Mouse (Mus musculus) limb, embryonic 12.5 days (tissue): Measurements from ENCODE around the gene Lman1l. TPM values are rescaled to one million over a fixed set of nuclear protein-coding genes. Genes with fewer than 3 reads are reported as not detected.

ENCODE experiments used
- ATAC-seq: fragments of 200-750 bp; cut with Nextera tagmentation; 2 replicates; pipeline ENCODE4 v1.8.0; 2017; ENCODE audit warnings: low read depth, moderate TSS enrichment; ENCODE audit not compliant: insufficient number of reproducible peaks, insufficient read depth, low FRiP score, low TSS enrichment
- H3K27ac ChIP-seq: fragments of 300-500 bp; sonication (generic); 2 replicates; pipeline ENCODE4 v1.5.1; 2016; ENCODE audit warnings: mild to moderate bottlenecking, moderate library complexity
- H3K27me3 ChIP-seq: fragments of 300-500 bp; sonication (generic); 2 replicates; pipeline ENCODE4 v1.6.1; 2016; ENCODE audit warnings: mild to moderate bottlenecking, moderate library complexity
- H3K36me3 ChIP-seq: fragments of 300-500 bp; sonication (generic); 2 replicates; pipeline ENCODE4 v1.6.1; 2016; ENCODE audit warnings: mild to moderate bottlenecking, moderate library complexity
- H3K4me1 ChIP-seq: fragments of 300-500 bp; sonication (generic); replicated peaks from 2 replicates; pipeline ENCODE4 v1.6.1; 2016
- H3K4me2 ChIP-seq: fragments of 300-500 bp; sonication (generic); 2 replicates; pipeline ENCODE4 v1.6.1; 2016; ENCODE audit warnings: mild to moderate bottlenecking, moderate library complexity
- H3K4me3 ChIP-seq: fragments of 300-500 bp; sonication (generic); replicated peaks from 2 replicates; pipeline ENCODE4 v1.5.1; 2016; ENCODE audit warnings: mild to moderate bottlenecking
- H3K9ac ChIP-seq: fragments of 300-500 bp; sonication (generic); replicated peaks from 2 replicates; pipeline ENCODE4 v1.6.1; 2016; ENCODE audit warnings: mild to moderate bottlenecking, moderate library complexity
- H3K9me3 ChIP-seq: fragments of 300-500 bp; sonication (generic); 2 replicates; pipeline ENCODE4 v1.6.1; 2016; ENCODE audit warnings: mild to moderate bottlenecking, moderate library complexity
- WGBS: fragments of 180-500 bp; shearing (Covaris S2); methylation state at CpG from one replicate; pipeline ENCODE4 v1.1.7; 2016; 5-methylcytosine and 5-hydroxymethylcytosine counted together
- polyA plus RNA-seq: library from polyadenylated mRNA; unstranded; fragments of >200 nt; fragmentation: Nextera tagmentation; extraction: Ambion mirVana; gene quantifications from 2 replicates; pipeline ENCODE4 v1.2.1, GENCODE M21; 2016

The Lman1l gene
- polyA plus RNA-seq, 1 experiment from 2014 or later, result not detected

DNA sequence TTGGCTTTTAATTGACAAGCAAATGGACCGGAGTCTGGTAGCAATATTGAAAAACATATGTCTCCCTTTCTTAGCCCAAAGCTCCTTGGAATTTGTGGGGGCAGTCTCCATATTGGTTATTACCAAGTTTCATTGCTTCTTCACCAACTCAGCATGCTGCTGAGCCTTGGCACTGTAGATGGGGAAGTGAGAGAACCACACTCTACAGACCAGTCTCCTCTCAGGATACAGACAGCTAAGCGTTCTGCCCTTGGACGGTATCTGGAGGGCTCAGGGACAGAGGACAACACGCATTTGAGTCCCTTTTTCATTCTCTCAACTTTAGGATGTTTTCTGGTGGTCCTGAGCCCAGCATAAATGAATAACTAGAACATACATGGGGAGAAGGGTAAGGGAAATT, 61.9 kb downstream of the Lman1l start:
- ATAC-seq, result no peak
- Histone ChIP-seq H3K9me3 (no peaks in the 10 kb centered on the region), H3K4me3 (no peak overlapping the region), H3K9ac (no peak overlapping the region), H3K4me1 (peaks cover 23% of the 10 kb centered on the region), H3K4me2 (no peak overlapping the region), H3K27ac (no peak overlapping the region), H3K27me3 (no peaks in the 10 kb centered on the region; the same call in 1 of the 2 replicates), H3K36me3 (no peaks in the 10 kb centered on the region)
- WGBS, result 88% methylated on average over 4 of the region's 4 CpGs

DNA sequence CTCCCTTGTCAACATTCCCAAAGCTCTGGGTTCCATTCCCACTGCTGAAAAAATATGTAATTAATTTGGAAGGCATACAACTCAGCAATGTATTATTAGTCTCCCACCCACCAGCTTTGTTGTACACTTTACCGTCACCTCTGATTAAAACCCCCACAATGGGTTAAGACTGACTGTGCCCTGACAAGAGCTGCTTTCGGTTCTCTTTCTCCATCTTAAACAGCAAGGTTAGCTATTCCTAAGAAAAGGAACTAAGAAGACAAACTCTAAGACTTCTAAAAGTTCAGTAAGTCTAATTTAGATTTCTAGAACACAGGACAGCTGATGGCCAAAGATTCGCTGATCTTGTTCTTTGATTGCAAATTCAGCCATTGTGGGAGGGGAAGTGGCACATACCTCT, 63.4 kb downstream of the Lman1l start:
- Histone ChIP-seq H3K9ac (no peak overlapping the region), H3K9me3 (no peaks in the 10 kb centered on the region), H3K4me3 (no peak overlapping the region), H3K27ac (no peak overlapping the region), H3K36me3 (no peaks in the 10 kb centered on the region), H3K27me3 (no peaks in the 10 kb centered on the region; the same call in 1 of the 2 replicates), H3K4me1 (peaks cover 14% of the 10 kb centered on the region), H3K4me2 (no peak overlapping the region)
- no peak for ATAC-seq
- WGBS, result 86% methylated on average over 3 of the region's 3 CpGs

Other genes with a start within 250 kb of the Lman1l start
- gene Ppcdc, start 180.7 kb downstream of the Lman1l start, polyA plus RNA-seq, result 22.4 and 28.3 TPM in 2 replicates
- 10.6 and 10.7 TPM in 2 replicates for gene Scamp5, start 152.7 kb downstream of the Lman1l start, polyA plus RNA-seq
- 0.76 and 1.3 TPM in 2 replicates for gene Rpp25, start 116.7 kb downstream of the Lman1l start, polyA plus RNA-seq
- gene Cox5a, start 99.5 kb downstream of the Lman1l start, polyA plus RNA-seq, result 564 and 604 TPM in 2 replicates
- gene Fam219b, start 83.2 kb downstream of the Lman1l start, polyA plus RNA-seq, result 20.6 and 20.8 TPM in 2 replicates
- 56.8 and 58.0 TPM in 2 replicates for gene Mpi, start 68.0 kb downstream of the Lman1l start, polyA plus RNA-seq
- gene Scamp2, start 59.8 kb downstream of the Lman1l start, polyA plus RNA-seq, result 49.5 and 51.9 TPM in 2 replicates
- 17.5 and 19.4 TPM in 2 replicates for gene Ulk3, start 31.3 kb downstream of the Lman1l start, polyA plus RNA-seq
- gene Cplx3, start 14.5 kb downstream of the Lman1l start, polyA plus RNA-seq, result not detected in 2 replicates
- gene Csk, start 32.9 kb upstream of the Lman1l start, polyA plus RNA-seq, result 33.9 and 36.0 TPM in 2 replicates
- not detected in 2 replicates for gene Cyp1a2, start 62.9 kb upstream of the Lman1l start, polyA plus RNA-seq
- gene Cyp1a1, start 67.2 kb upstream of the Lman1l start, polyA plus RNA-seq, result not detected in 2 replicates
- 41.4 and 42.1 TPM in 2 replicates for gene Edc3, start 87.8 kb upstream of the Lman1l start, polyA plus RNA-seq
- 79.6 and 83.3 TPM in 2 replicates for gene Clk3, start 145.1 kb upstream of the Lman1l start, polyA plus RNA-seq
- 19.0 and 22.4 TPM in 2 replicates for gene Arid3b, start 216.0 kb upstream of the Lman1l start, polyA plus RNA-seq